Mouse (Mus musculus) embryonic stem cell, embryonic (primary cell): Measurements from ENCODE around the gene Dao.

ENCODE experiments used
- CTCF ChIA-PET, 4 experiments: fragments of 300-600 bp in 2 of 4; fragments of 350-600 bp in 2 of 4; sonication (Branson Sonifier 250); formaldehyde crosslinking; loops; one replicate each; lab custom pipeline; 2022; ENCODE audit warnings: inconsistent platforms in 2 of 4; lab: Charles Lee
- POLR2A ChIA-PET, 4 experiments: fragments of 300-600 bp in 2 of 4; fragments of 350-600 bp in 2 of 4; sonication (Branson Sonifier 250); formaldehyde crosslinking; loops; one replicate each; lab custom pipeline; 2022; ENCODE audit warnings: antibody characterized with exemption in 4 of 4, inconsistent platforms in 1 of 4; lab: Charles Lee

Dao gene

GRCm38 (mm10) chr5:114032161-114032763, 28.8 kb downstream of the Dao start:
- POLR2A ChIA-PET = interaction anchor here in 3 of 4 experiments (0.6 to 4.0 kb wide), 21 partner anchors 9 to 178 kb away, joined by 3 to 15 read pairs (median 5); partner anchors contain the start of gene Svop (in 1 of the 3)

DNA sequence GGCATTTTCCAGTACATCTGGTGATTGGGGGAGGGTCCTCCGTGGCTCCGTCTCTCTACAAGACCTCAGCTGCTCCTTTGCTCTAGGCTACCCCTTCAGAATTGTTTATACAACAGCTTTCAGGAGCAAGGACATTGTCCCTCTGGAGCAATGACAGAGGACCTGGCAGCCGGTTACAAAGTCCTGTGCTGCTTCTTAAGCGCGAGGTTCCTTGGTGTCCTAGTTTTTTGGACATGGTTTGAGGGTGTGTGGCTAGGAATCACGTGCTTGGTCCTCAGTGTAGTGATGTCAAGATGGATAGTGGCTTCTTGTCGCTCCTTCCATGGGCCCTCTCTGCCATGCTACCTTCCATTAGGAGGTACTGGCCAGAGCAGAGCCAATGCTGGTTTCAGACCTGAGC, 30.9 kb downstream of the Dao start:
- CTCF ChIA-PET = interaction anchor here in 1 of 4 experiments (1.1 kb wide), 1 partner anchor 18 kb away, joined by 3 read pairs; no protein-coding TSS in a partner anchor

More at GRCm38 (mm10) chr5:114032161-114032763, 28.8 kb downstream of the Dao start:
- CTCF ChIA-PET = interaction anchor here (0.8 to 2.9 kb wide), 9 partner anchors 9 to 90 kb away, joined by 3 to 14 read pairs (median 5); no protein-coding TSS in a partner anchor

DNA sequence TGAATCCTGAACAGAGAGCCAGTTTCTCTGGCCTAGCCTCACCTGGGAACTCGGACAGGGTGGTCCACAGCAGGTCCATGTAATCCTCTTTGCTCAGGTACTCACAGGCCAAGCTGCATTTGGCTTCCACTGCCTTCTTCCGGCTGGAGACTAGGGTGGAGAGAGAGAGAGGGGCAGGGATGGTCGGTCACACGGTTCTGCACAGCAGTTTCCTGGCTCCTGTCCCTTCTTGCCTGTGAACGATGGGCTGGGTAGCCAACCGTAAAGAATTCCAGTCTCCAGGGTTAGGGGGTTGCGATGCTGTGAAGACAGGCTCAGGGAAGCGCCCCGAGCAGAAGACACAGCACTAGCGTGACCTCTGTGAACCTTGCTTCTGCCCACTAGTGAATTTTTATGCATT, 31.6 kb downstream of the Dao start:
- ChIA-PET POLR2A (no interaction called here), CTCF (no interaction called here)

More for the DNA sequence above, 30.9 kb downstream of the Dao start:
- POLR2A ChIA-PET = interaction anchor here in 1 of 4 experiments (0.8 kb wide), 1 partner anchor 190 kb away, joined by 3 read pairs; no protein-coding TSS in a partner anchor

GRCm38 (mm10) chr5:114040508-114040907, 37.0 kb downstream of the Dao start:
- POLR2A ChIA-PET = interaction anchor here in 3 of 4 experiments (0.6 to 1.8 kb wide), 8 partner anchors 8 to 89 kb away, joined by 3 to 6 read pairs (median 4); partner anchors contain the start of gene Ung (in 1 of the 3)
- CTCF ChIA-PET = interaction anchor here in 3 of 4 experiments (0.6 to 2.3 kb wide), 7 partner anchors 9 to 98 kb away, joined by 3 to 16 read pairs (median 5); no protein-coding TSS in a partner anchor

DNA sequence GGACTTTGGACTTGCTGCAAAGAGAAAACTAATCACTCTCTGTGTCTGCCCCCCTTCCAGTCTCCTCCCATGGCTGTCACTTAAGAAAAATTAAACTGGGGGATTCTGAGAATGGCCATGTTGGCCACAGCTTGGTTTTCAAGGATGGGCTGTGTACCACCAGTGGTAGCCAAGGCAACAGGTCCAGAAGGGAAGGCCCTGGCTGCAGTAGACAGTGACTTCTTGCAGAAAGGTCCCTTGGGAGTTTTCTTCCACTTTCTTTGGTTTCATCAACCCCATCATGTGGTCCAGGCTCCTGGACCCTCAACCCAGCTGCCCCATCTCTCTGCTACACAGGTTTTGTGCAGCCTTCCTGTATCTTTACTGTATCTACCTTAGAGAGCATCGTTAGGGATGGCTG, 37.4 kb downstream of the Dao start:
- ChIA-PET CTCF (interaction anchor here (0.6 to 2.3 kb wide), 19 partner anchors 9 to 268 kb away, joined by 3 to 16 read pairs (median 4); partner anchors contain the start of gene Ung (in 1 of the 4)), POLR2A (interaction anchor here in 3 of 4 experiments (0.6 to 1.8 kb wide), 21 partner anchors 9 to 761 kb away, joined by 3 to 9 read pairs (median 4); partner anchors contain the start of genes Alkbh2 (in 1 of the 3) and Ung (in 1 of the 3))

DNA sequence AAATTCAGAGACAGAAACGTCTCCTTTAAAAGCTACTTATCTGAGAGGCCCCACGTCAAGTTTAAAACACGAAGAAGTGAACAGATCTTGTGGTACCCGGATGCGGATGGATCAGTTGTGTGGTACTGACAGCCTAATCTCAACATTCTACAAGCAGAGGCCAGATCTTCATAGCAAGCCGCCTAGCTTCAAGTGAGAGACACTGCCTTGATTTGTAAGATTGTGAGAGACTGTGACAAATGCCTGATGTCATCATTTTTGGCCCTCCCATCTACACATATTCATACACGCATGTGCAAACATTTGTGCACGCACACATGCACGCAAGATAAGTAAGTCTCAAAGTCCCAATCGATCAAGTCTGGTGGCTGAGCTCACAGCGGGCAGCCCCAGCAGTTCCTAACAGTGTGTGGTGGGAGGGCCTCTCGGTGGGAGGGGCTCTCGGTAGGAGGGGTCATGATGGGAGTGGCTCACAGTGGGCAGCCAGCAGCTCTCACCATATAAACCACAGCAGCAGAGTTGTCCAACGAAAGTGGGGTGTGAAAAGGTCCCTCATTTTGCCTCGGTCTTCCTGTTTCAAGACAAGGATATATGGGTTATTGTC, 37.9 kb downstream of the Dao start:
- ChIA-PET POLR2A (interaction anchor here in 3 of 4 experiments (0.6 to 1.8 kb wide), 25 partner anchors 9 to 761 kb away, joined by 3 to 9 read pairs (median 3); partner anchors contain the start of genes Alkbh2 (in 1 of the 3) and Ung (in 1 of the 3)), CTCF (interaction anchor here (0.5 to 2.3 kb wide), 22 partner anchors 9 to 619 kb away, joined by 3 to 16 read pairs (median 3); partner anchors contain the start of gene Ung (in 1 of the 4))

- ChIA-PET CTCF (interaction anchor here in 2 of 4 experiments (0.7 to 1.0 kb wide), 6 partner anchors 8 to 110 kb away, joined by 3 to 5 read pairs (median 4); no protein-coding TSS in a partner anchor), POLR2A (interaction anchor here in 3 of 4 experiments (0.6 to 1.4 kb wide), 7 partner anchors 13 to 527 kb away, joined by 3 to 4 read pairs (median 3); no protein-coding TSS in a partner anchor)
Observed at GRCm38 (mm10) chr5:114043800-114044199, 40.3 kb downstream of the Dao start.

DNA sequence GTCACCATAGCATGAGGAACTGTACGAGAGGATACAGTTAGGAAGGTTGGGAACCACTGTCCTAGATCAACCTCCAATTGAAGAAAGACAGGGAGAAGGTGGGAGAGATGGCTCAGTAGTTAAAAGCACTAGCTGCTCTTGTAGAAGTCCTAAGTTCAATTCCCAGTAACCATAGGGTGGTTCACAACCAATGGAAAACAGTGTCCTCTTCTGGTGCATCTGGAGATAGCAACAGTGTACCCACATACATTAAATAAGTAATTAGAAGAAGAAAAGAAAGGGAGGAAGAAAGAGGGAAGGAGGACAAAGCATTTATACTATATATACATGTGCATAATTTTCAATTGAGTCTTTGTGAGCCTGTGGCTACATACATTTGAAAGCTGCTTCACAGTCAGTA, 41.6 kb downstream of the Dao start:
- ChIA-PET POLR2A (interaction anchor here in 2 of 4 experiments (0.6 to 1.0 kb wide), 2 partner anchors 76 to 89 kb away, joined by 3 to 4 read pairs; no protein-coding TSS in a partner anchor), CTCF (interaction anchor here in 3 of 4 experiments (0.6 to 6.8 kb wide), 17 partner anchors 8 to 385 kb away, joined by 3 to 67 read pairs (median 4); no protein-coding TSS in a partner anchor)

GRCm38 (mm10) chr5:114046151-114046550, 42.6 kb downstream of the Dao start:
- POLR2A ChIA-PET = interaction anchor here in 3 of 4 experiments (0.6 to 2.0 kb wide), 16 partner anchors 14 to 1543 kb away, joined by 3 to 11 read pairs (median 3); partner anchors contain the start of gene Alkbh2 (in 1 of the 3)
- CTCF ChIA-PET = interaction anchor here (0.6 to 6.8 kb wide), 88 partner anchors 9 to 1512 kb away, joined by 3 to 67 read pairs (median 4); partner anchors contain the start of genes Alkbh2 (in 1 of the 4), Iscu (in 1 of the 4), Sart3 (in 1 of the 4) and Ung (in 1 of the 4)

DNA sequence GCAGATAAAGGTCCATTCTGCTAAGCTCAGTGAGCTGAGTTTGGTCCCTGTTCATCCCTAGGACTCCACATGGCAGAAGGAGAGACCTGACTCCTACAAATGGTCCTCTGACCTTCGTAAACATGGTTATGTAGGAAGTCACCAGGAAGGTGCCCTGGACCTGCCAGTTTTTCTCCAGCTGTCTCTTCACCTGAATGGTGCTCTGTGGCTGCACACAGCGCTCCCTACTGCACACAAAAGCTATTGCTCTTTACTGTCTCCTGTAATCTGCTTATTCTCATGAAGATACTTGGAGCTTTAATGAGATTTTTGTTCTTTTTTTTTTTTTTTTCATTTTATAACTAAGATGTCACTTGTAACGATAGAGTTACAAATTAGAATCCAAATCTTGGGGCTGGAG, 43.1 kb downstream of the Dao start:
- ChIA-PET POLR2A (interaction anchor here in 3 of 4 experiments (0.6 to 2.0 kb wide), 23 partner anchors 14 to 1542 kb away, joined by 3 to 11 read pairs (median 3); partner anchors contain the start of gene Alkbh2 (in 1 of the 3)), CTCF (interaction anchor here (0.6 to 6.8 kb wide), 109 partner anchors 9 to 1511 kb away, joined by 3 to 67 read pairs (median 4); partner anchors contain the start of genes Alkbh2 (in 1 of the 4), Iscu (in 1 of the 4), Sart3 (in 1 of the 4) and Ung (in 1 of the 4))

GRCm38 (mm10) chr5:114047182-114047581, 43.7 kb downstream of the Dao start:
- CTCF ChIA-PET = interaction anchor here (0.6 to 6.8 kb wide), 90 partner anchors 10 to 812 kb away, joined by 3 to 67 read pairs (median 4); partner anchors contain the start of genes Alkbh2 (in 1 of the 4), Iscu (in 1 of the 4), Sart3 (in 1 of the 4) and Ung (in 1 of the 4)
- POLR2A ChIA-PET = interaction anchor here in 2 of 4 experiments (0.6 to 2.0 kb wide), 20 partner anchors 15 to 543 kb away, joined by 3 to 11 read pairs (median 3); partner anchors contain the start of gene Alkbh2 (in 1 of the 2)

- POLR2A ChIA-PET = interaction anchor here in 2 of 4 experiments (0.6 to 0.9 kb wide), 2 partner anchors 82 to 104 kb away, joined by 3 read pairs; partner anchors contain the start of gene Ung (in 1 of the 2)
Observed at GRCm38 (mm10) chr5:114048731-114049308, 45.3 kb downstream of the Dao start.

GRCm38 (mm10) chr5:114052246-114052761, 48.8 kb downstream of the Dao start:
- POLR2A ChIA-PET = interaction anchor here in 3 of 4 experiments (0.6 to 1.5 kb wide), 10 partner anchors 8 to 142 kb away, joined by 3 to 5 read pairs (median 3); no protein-coding TSS in a partner anchor

More at GRCm38 (mm10) chr5:114048731-114049308, 45.3 kb downstream of the Dao start:
- CTCF ChIA-PET = interaction anchor here (0.6 to 6.8 kb wide), 8 partner anchors 17 to 260 kb away, joined by 3 to 67 read pairs (median 17); partner anchors contain the start of gene Ung (in 1 of the 4)

GRCm38 (mm10) chr5:114057129-114057731, 53.7 kb downstream of the Dao start:
- ChIA-PET CTCF (no interaction called here), POLR2A (interaction anchor here in 1 of 4 experiments (1.1 kb wide), 1 partner anchor 8 kb away, joined by 3 read pairs; the partner anchor contains the start of gene Usp30)

More at GRCm38 (mm10) chr5:114052246-114052761, 48.8 kb downstream of the Dao start:
- CTCF ChIA-PET = interaction anchor here (0.5 to 3.0 kb wide), 52 partner anchors 8 to 1161 kb away, joined by 3 to 16 read pairs (median 4); no protein-coding TSS in a partner anchor

GRCm38 (mm10) chr5:114061675-114062074, 58.2 kb downstream of the Dao start:
- ChIA-PET CTCF (interaction anchor here (0.6 to 3.1 kb wide), 8 partner anchors 9 to 310 kb away, joined by 3 to 16 read pairs (median 4); no protein-coding TSS in a partner anchor), POLR2A (interaction anchor here in 2 of 4 experiments (0.5 to 0.7 kb wide), 2 partner anchors 45 to 1021 kb away, joined by 3 to 4 read pairs; no protein-coding TSS in a partner anchor)

- POLR2A ChIA-PET = interaction anchor here in 2 of 4 experiments (0.6 to 1.5 kb wide), 3 partner anchors 17 to 67 kb away, joined by 3 to 5 read pairs (median 3); no protein-coding TSS in a partner anchor
- CTCF ChIA-PET = interaction anchor here in 1 of 4 experiments (0.7 kb wide), 1 partner anchor 750 kb away, joined by 3 read pairs; no protein-coding TSS in a partner anchor
Observed at GRCm38 (mm10) chr5:114063958-114064357, 60.5 kb downstream of the Dao start.
